Mouse (Mus musculus) liver, embryonic 12.5 days (tissue): ENCODE data around the gene Tigit. TPM values are rescaled to one million over a fixed set of nuclear protein-coding genes. Genes with fewer than 3 reads are reported as not detected.

Experiments
- ATAC-seq: fragments of 200-750 bp; cut with Nextera tagmentation; 2 replicates; pipeline ENCODE4 v1.8.0; 2017; ENCODE audit warnings: moderate number of reproducible peaks, mild to moderate bottlenecking, moderate library complexity
- H3K27ac ChIP-seq: fragments of 300-500 bp; sonication (generic); 2 replicates; pipeline ENCODE4 v1.5.1; 2016; ENCODE audit warnings: mild to moderate bottlenecking
- H3K27me3 ChIP-seq: fragments of 300-500 bp; sonication (generic); replicated peaks from 2 replicates; pipeline ENCODE4 v1.6.1; 2016; ENCODE audit warnings: mild to moderate bottlenecking, moderate library complexity
- H3K36me3 ChIP-seq: fragments of 300-500 bp; sonication (generic); 2 replicates; pipeline ENCODE4 v1.6.1; 2016; ENCODE audit warnings: mild to moderate bottlenecking, moderate library complexity
- H3K4me1 ChIP-seq: fragments of 300-500 bp; sonication (generic); 2 replicates; pipeline ENCODE4 v1.6.1; 2016
- H3K4me2 ChIP-seq: fragments of 300-500 bp; sonication (generic); 2 replicates; pipeline ENCODE4 v1.6.1; 2016; ENCODE audit warnings: mild to moderate bottlenecking, moderate library complexity
- H3K4me3 ChIP-seq: fragments of 300-500 bp; sonication (generic); 2 replicates; pipeline ENCODE4 v1.5.1; 2016; ENCODE audit warnings: mild to moderate bottlenecking, moderate library complexity
- H3K9ac ChIP-seq: fragments of 300-500 bp; sonication (generic); 2 replicates; pipeline ENCODE4 v1.6.1; 2016; ENCODE audit warnings: mild to moderate bottlenecking, moderate library complexity
- H3K9me3 ChIP-seq: fragments of 300-500 bp; sonication (generic); replicated peaks from 2 replicates; pipeline ENCODE4 v1.6.1; 2016; ENCODE audit warnings: mild to moderate bottlenecking, moderate library complexity
- WGBS: fragments of 180-500 bp; shearing (Covaris S2); methylation state at CpG from one replicate; pipeline ENCODE4 v1.1.7; 2016; ENCODE audit not compliant: insufficient replicate concordance; 5-methylcytosine and 5-hydroxymethylcytosine counted together
- microRNA counts: library from miRNA; unstranded; fragments of <30 nt; microRNA quantifications from one replicate; lab custom pipeline; 2017
- microRNA-seq: library from miRNA; unstranded; fragments of <30 nt; microRNA quantifications from one replicate; pipeline ENCODE4, GENCODE M21; 2017
- polyA plus RNA-seq: library from polyadenylated mRNA; unstranded; fragments of >200 nt; fragmentation: Nextera tagmentation; extraction: Ambion mirVana; gene quantifications from 2 replicates; pipeline ENCODE4 v1.2.1, GENCODE M21; 2016

Tigit gene
- polyA plus RNA-seq, 1 experiment from 2014 or later: not detected

GRCm38 (mm10) chr16:43607086-43607485 is 56.9 kb downstream of the Tigit start:
- no peak overlapping the region for H3K27ac ChIP-seq
- H3K36me3 ChIP-seq: peaks cover 4% of the 10 kb centered on the region; the same call in 1 of the 2 replicates
- H3K27me3 ChIP-seq: no peaks in the 10 kb centered on the region
- ATAC-seq: no peak
- H3K9ac ChIP-seq: no peak overlapping the region
- no peaks in the 10 kb centered on the region for H3K9me3 ChIP-seq
- no peaks in the 10 kb centered on the region for H3K4me1 ChIP-seq
- no peak overlapping the region for H3K4me3 ChIP-seq
- H3K4me2 ChIP-seq: no peak overlapping the region

- Histone ChIP-seq H3K36me3 (no peaks in the 10 kb centered on the region), H3K9ac (no peak overlapping the region), H3K4me1 (no peaks in the 10 kb centered on the region), H3K9me3 (no peaks in the 10 kb centered on the region), H3K27me3 (no peaks in the 10 kb centered on the region), H3K4me3 (no peak overlapping the region), H3K4me2 (no peak overlapping the region), H3K27ac (no peak overlapping the region)
- ATAC-seq: no peak
- WGBS: 55% methylated on average over 4 of the region's 4 CpGs
Measured at GRCm38 (mm10) chr16:43604399-43605013, 59.4 kb downstream of the Tigit start.

- Histone ChIP-seq H3K9ac (no peak overlapping the region), H3K4me1 (no peaks in the 10 kb centered on the region), H3K4me3 (no peak overlapping the region), H3K36me3 (no peaks in the 10 kb centered on the region), H3K27ac (no peak overlapping the region), H3K27me3 (no peaks in the 10 kb centered on the region), H3K9me3 (no peaks in the 10 kb centered on the region), H3K4me2 (no peak overlapping the region)
- ATAC-seq: no peak
- WGBS: 29% methylated on average over 9 of the region's 9 CpGs
Measured at GRCm38 (mm10) chr16:43603591-43604141, 60.3 kb downstream of the Tigit start.

GRCm38 (mm10) chr16:43602573-43602972 is 61.4 kb downstream of the Tigit start:
- WGBS: 52% methylated on average over 4 of the region's 4 CpGs
- Histone ChIP-seq H3K27ac (no peak overlapping the region), H3K9ac (no peak overlapping the region), H3K4me3 (no peak overlapping the region), H3K9me3 (no peaks in the 10 kb centered on the region), H3K36me3 (no peaks in the 10 kb centered on the region), H3K4me2 (no peak overlapping the region), H3K4me1 (no peaks in the 10 kb centered on the region), H3K27me3 (no peaks in the 10 kb centered on the region)
- ATAC-seq: no peak

GRCm38 (mm10) chr16:43599707-43600106 is 64.2 kb downstream of the Tigit start:
- Histone ChIP-seq H3K9me3 (no peaks in the 10 kb centered on the region), H3K4me3 (no peak overlapping the region), H3K4me1 (no peaks in the 10 kb centered on the region), H3K9ac (no peak overlapping the region), H3K27me3 (no peaks in the 10 kb centered on the region), H3K4me2 (no peak overlapping the region), H3K36me3 (no peaks in the 10 kb centered on the region), H3K27ac (no peak overlapping the region)
- WGBS: 58% methylated on average over 2 of the region's 2 CpGs
- no peak for ATAC-seq

MicroRNA genes within 50 kb of the gene (microRNA counts, 519-probe panel; counts per million panel counts)
- microRNA mmu-miR-568 (lab: Ali Mortazavi, UCI): 582 counts per million, percentile 70 among the panel's probes with 10 or more counts

Small RNAs within 50 kb of the gene (microRNA-seq; reads per million reads assigned to microRNA genes)
- gene Mir568: not detected

Other genes with a start within 250 kb of the Tigit start
- gene Drd3, start 89.9 kb upstream of the Tigit start, polyA plus RNA-seq: not detected in 2 replicates
- gene Ccdc191, start 225.7 kb upstream of the Tigit start, polyA plus RNA-seq: 5.3 and 5.5 TPM in 2 replicates